Mouse (Mus musculus) G1E (cell line): ENCODE data around the gene Hnrnpk.

ENCODE experiments used
- CTCF ChIP-seq: IDR thresholded peaks from 2 replicates; pipeline ENCODE4 v1.5.1; 2012; ENCODE audit warnings: low read depth, low read length, inconsistent platforms, mixed read lengths
- GATA2 ChIP-seq: IDR thresholded peaks from 2 replicates; pipeline ENCODE4 v1.6.1; 2012; ENCODE audit warnings: low read depth, low read length, inconsistent platforms, borderline replicate concordance
- TAL1 ChIP-seq: conservative IDR thresholded peaks from 2 replicates; pipeline ENCODE4 v1.6.1; 2012; ENCODE audit warnings: low read depth, low read length, inconsistent platforms, mixed read lengths

GRCm38 (mm10) chr13:58452246-58452645 is 49.1 kb upstream of the Hnrnpk start:
- TF ChIP-seq CTCF (no peak), GATA2 (no peak), TAL1 (no peak)
